Mouse (Mus musculus): Measurements from ENCODE around the gene Elovl2. TPM values are rescaled to one million over a fixed set of nuclear protein-coding genes. Genes with fewer than 3 reads are reported as not detected.
A peak's percentile ranks its signal among the peaks of the same experiment; 100 is the strongest.

Gene Elovl2
- polyA plus RNA-seq, 1 experiment from 2014 or later = 48.9 TPM

DNA sequence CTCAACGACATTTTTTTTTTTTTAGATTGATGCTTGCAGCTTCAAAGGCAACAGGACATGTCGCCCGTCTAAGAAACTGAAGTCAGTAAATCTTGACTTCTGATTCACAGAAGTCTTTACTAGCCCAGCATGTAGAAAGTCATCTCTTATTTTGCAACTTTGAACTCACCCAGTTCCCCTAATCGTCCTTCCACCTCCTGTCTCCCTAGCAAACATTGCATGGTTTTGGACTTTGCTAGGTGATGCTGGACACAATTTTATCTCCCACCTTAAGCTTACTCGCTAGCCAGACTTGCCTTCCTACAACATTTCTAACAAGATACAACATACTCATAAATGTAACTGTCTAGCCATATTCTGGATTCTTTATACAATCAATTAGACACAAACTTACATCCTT, 7.9 kb upstream of the Elovl2 start:
- Histone ChIP-seq H3K9me3 (ENCODE audit: control insufficient read depth, low read length) (no peaks in the 10 kb centered on the region; the same call in 1 of the 2 replicates), H3K27ac (ENCODE audit: low read depth, low read length) (no peak overlapping the region), H3K27me3 (ENCODE audit: control insufficient read depth, insufficient read depth, low read length) (no peaks in the 10 kb centered on the region), H3K4me2 (ENCODE audit: low read depth) (no peak overlapping the region), H3K4me1 (ENCODE audit: control insufficient read depth, insufficient read depth, low read length) (no peaks in the 10 kb centered on the region), H3K36me3 (ENCODE audit: control insufficient read depth, insufficient read depth, low read length) (no peaks in the 10 kb centered on the region), H3K4me3 (ENCODE audit: low read depth, low read length) (no peak overlapping the region), H3K9ac (ENCODE audit: low read length) (no peak overlapping the region)
- ATAC-seq (ENCODE audit: insufficient read depth, low FRiP score, low TSS enrichment) = no peak
- WGBS = 86% methylated on average over 5 of the region's 5 CpGs
- DNase-seq (ENCODE audit: low spot score) = no peak

- WGBS = 87% methylated on average over 5 of the region's 5 CpGs
These were observed 6.3 kb upstream of the Elovl2 start for GRCm38 (mm10) chr13:41226513-41226912.

GRCm38 (mm10) chr13:41219687-41220303, 410 bp downstream of the Elovl2 start:
- DNase-seq (ENCODE audit: low spot score) = no peak
- no peaks in the 10 kb centered on the region for H3K36me3 ChIP-seq (ENCODE audit: control insufficient read depth, insufficient read depth, low read length)
- H3K9me3 ChIP-seq (ENCODE audit: control insufficient read depth, low read length) = peaks cover 7% of the 10 kb centered on the region; the same call in 1 of the 2 replicates
- ATAC-seq (ENCODE audit: insufficient read depth, low FRiP score, low TSS enrichment) = peak; percentile 85; the same call in 1 of the 2 replicates
- no peaks in the 10 kb centered on the region for H3K27me3 ChIP-seq (ENCODE audit: control insufficient read depth, insufficient read depth, low read length)
- 2% methylated on average over 30 of the region's 39 CpGs for WGBS
- H3K4me3 ChIP-seq (ENCODE audit: low read depth, low read length) = peak overlapping the region; percentile 66
- peak overlapping the region; percentile 55; the same call in 1 of the 2 replicates for H3K27ac ChIP-seq (ENCODE audit: low read depth, low read length)
- H3K4me2 ChIP-seq (ENCODE audit: low read depth) = peak overlapping the region; percentile 38
- peak overlapping the region; percentile 85 for H3K9ac ChIP-seq (ENCODE audit: low read length)
- no peaks in the 10 kb centered on the region for H3K4me1 ChIP-seq (ENCODE audit: control insufficient read depth, insufficient read depth, low read length)

More at GRCm38 (mm10) chr13:41226513-41226912, 6.3 kb upstream of the Elovl2 start:
- H3K27me3 ChIP-seq (ENCODE audit: control insufficient read depth, insufficient read depth, low read length) = no peaks in the 10 kb centered on the region
- no peak overlapping the region for H3K27ac ChIP-seq (ENCODE audit: low read depth, low read length)
- H3K36me3 ChIP-seq (ENCODE audit: control insufficient read depth, insufficient read depth, low read length) = no peaks in the 10 kb centered on the region
- no peak for DNase-seq (ENCODE audit: low spot score)
- no peak overlapping the region for H3K4me2 ChIP-seq (ENCODE audit: low read depth)
- no peak overlapping the region for H3K9ac ChIP-seq (ENCODE audit: low read length)
- no peak overlapping the region for H3K4me3 ChIP-seq (ENCODE audit: low read depth, low read length)
- H3K4me1 ChIP-seq (ENCODE audit: control insufficient read depth, insufficient read depth, low read length) = no peaks in the 10 kb centered on the region
- H3K9me3 ChIP-seq (ENCODE audit: control insufficient read depth, low read length) = peaks cover 3% of the 10 kb centered on the region; the same call in 1 of the 2 replicates
- ATAC-seq (ENCODE audit: insufficient read depth, low FRiP score, low TSS enrichment) = no peak

DNA sequence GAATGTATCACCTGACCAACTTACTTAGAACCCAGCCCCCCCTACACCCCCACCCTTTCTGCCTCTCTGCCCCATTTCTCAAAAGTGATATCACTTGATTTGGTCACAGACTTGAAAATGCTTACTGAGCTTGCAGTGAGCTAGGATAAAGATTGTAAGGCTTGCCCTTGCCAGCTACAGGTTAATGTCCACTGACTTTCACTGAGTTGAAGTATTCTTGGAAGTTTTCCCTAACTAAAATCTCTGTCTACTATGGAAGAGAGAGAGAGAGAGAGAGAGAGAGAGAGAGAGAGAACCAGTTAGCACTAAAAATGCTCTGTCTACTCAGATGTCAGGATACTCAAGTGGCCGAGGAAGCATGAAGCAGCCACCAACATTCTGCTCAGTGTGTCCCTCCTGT, 1.1 kb downstream of the Elovl2 start:
- Histone ChIP-seq H3K4me3 (ENCODE audit: low read depth, low read length) (peak overlapping the region; percentile 66; the same call in 1 of the 2 replicates), H3K27me3 (ENCODE audit: control insufficient read depth, insufficient read depth, low read length) (no peaks in the 10 kb centered on the region), H3K36me3 (ENCODE audit: control insufficient read depth, insufficient read depth, low read length) (no peaks in the 10 kb centered on the region), H3K4me1 (ENCODE audit: control insufficient read depth, insufficient read depth, low read length) (no peaks in the 10 kb centered on the region), H3K9ac (ENCODE audit: low read length) (no peak overlapping the region), H3K9me3 (ENCODE audit: control insufficient read depth, low read length) (peaks cover 7% of the 10 kb centered on the region; the same call in 1 of the 2 replicates), H3K4me2 (ENCODE audit: low read depth) (peak overlapping the region; percentile 38), H3K27ac (ENCODE audit: low read depth, low read length) (no peak overlapping the region)
- ATAC-seq (ENCODE audit: insufficient read depth, low FRiP score, low TSS enrichment) (no peak), DNase-seq (ENCODE audit: low spot score) (no peak)
- 28% methylated on average over 1 of the region's 1 CpGs for WGBS

- Histone ChIP-seq H3K27me3 (ENCODE audit: control insufficient read depth, insufficient read depth, low read length) (no peaks in the 10 kb centered on the region), H3K9ac (ENCODE audit: low read length) (no peak overlapping the region), H3K9me3 (ENCODE audit: control insufficient read depth, low read length) (0 out of 2 replicates have a peak, but pooled peaks cover 4% of the 10 kb centered on the region), H3K4me2 (ENCODE audit: low read depth) (no peak overlapping the region), H3K4me3 (ENCODE audit: low read depth, low read length) (no peak overlapping the region), H3K27ac (ENCODE audit: low read depth, low read length) (no peak overlapping the region), H3K4me1 (ENCODE audit: control insufficient read depth, insufficient read depth, low read length) (no peaks in the 10 kb centered on the region), H3K36me3 (ENCODE audit: control insufficient read depth, insufficient read depth, low read length) (no peaks in the 10 kb centered on the region)
- ATAC-seq (ENCODE audit: insufficient read depth, low FRiP score, low TSS enrichment) = no peak
- DNase-seq (ENCODE audit: low spot score) = no peak
- WGBS = 84% methylated on average over 3 of the region's 3 CpGs
These were observed 4.0 kb downstream of the Elovl2 start for GRCm38 (mm10) chr13:41216236-41216635.

- no peaks in the 10 kb centered on the region for H3K27me3 ChIP-seq (ENCODE audit: control insufficient read depth, insufficient read depth, low read length)
- H3K9ac ChIP-seq (ENCODE audit: low read length) = no peak overlapping the region
- WGBS = 82% methylated on average over 6 of the region's 6 CpGs
- H3K36me3 ChIP-seq (ENCODE audit: control insufficient read depth, insufficient read depth, low read length) = no peaks in the 10 kb centered on the region
- H3K9me3 ChIP-seq (ENCODE audit: control insufficient read depth, low read length) = 0 out of 2 replicates have a peak, but pooled peaks cover 1% of the 10 kb centered on the region
- no peaks in the 10 kb centered on the region for H3K4me1 ChIP-seq (ENCODE audit: control insufficient read depth, insufficient read depth, low read length)
- ATAC-seq (ENCODE audit: insufficient read depth, low FRiP score, low TSS enrichment) (no peak), DNase-seq (ENCODE audit: low spot score) (no peak)
- H3K4me2 ChIP-seq (ENCODE audit: low read depth) = no peak overlapping the region
- H3K4me3 ChIP-seq (ENCODE audit: low read depth, low read length) = no peak overlapping the region
- no peak overlapping the region for H3K27ac ChIP-seq (ENCODE audit: low read depth, low read length)
These were observed 4.5 kb downstream of the Elovl2 start for GRCm38 (mm10) chr13:41215669-41216068.

DNA sequence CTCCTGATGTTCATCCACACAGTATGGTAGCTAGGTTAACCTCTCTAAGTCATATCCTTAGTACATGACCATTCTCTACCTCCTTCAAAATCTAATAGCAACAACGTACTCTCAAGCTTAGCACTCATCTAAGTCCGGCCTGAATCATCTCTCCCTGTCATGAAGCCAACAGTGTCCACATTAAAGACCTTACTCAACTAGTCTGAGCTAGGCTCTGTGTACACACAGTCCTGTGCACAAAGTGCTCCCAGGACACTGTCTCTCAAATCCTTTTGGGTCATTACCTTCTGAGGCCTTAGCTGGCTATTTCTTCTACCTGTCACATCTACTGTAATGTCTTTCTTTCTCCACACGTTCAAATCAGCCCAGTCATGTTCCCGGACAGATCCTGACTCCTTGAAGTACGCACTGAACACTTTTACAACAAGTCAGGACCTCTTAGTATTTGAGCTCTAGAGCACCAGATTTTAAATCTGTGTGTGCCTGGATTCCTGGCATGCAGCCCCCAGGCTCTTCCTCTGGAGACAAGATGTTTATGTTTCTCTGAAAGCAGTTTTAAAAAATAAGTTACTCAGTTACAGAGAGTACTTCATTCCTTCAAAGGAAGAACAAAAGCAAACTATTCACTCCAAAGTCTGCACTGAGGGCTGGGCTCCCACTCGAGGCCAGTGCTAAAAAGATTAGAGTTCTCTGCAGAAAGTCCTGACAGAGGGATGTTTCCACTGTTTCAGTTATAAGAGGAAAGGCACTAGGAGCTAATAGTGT, 7.5 kb downstream of the Elovl2 start:
- H3K4me2 ChIP-seq (ENCODE audit: low read depth) = no peak overlapping the region
- H3K27ac ChIP-seq (ENCODE audit: low read depth, low read length) = no peak overlapping the region
- ATAC-seq (ENCODE audit: insufficient read depth, low FRiP score, low TSS enrichment) (no peak), DNase-seq (ENCODE audit: low spot score) (no peak)
- no peak overlapping the region for H3K4me3 ChIP-seq (ENCODE audit: low read depth, low read length)
- 79% methylated on average over 6 of the region's 6 CpGs for WGBS
- no peaks in the 10 kb centered on the region for H3K36me3 ChIP-seq (ENCODE audit: control insufficient read depth, insufficient read depth, low read length)
- H3K27me3 ChIP-seq (ENCODE audit: control insufficient read depth, insufficient read depth, low read length) = no peaks in the 10 kb centered on the region
- H3K9me3 ChIP-seq (ENCODE audit: control insufficient read depth, low read length) = no peaks in the 10 kb centered on the region
- no peak overlapping the region for H3K9ac ChIP-seq (ENCODE audit: low read length)
- no peaks in the 10 kb centered on the region for H3K4me1 ChIP-seq (ENCODE audit: control insufficient read depth, insufficient read depth, low read length)

GRCm38 (mm10) chr13:41211276-41211675, 8.9 kb downstream of the Elovl2 start:
- Histone ChIP-seq H3K9ac (ENCODE audit: low read length) (no peak overlapping the region), H3K27ac (ENCODE audit: low read depth, low read length) (no peak overlapping the region), H3K9me3 (ENCODE audit: control insufficient read depth, low read length) (no peaks in the 10 kb centered on the region), H3K4me1 (ENCODE audit: control insufficient read depth, insufficient read depth, low read length) (no peaks in the 10 kb centered on the region), H3K4me3 (ENCODE audit: low read depth, low read length) (no peak overlapping the region), H3K27me3 (ENCODE audit: control insufficient read depth, insufficient read depth, low read length) (no peaks in the 10 kb centered on the region), H3K36me3 (ENCODE audit: control insufficient read depth, insufficient read depth, low read length) (no peaks in the 10 kb centered on the region), H3K4me2 (ENCODE audit: low read depth) (no peak overlapping the region)
- 89% methylated on average over 4 of the region's 4 CpGs for WGBS
- DNase-seq (ENCODE audit: low spot score) (no peak), ATAC-seq (ENCODE audit: insufficient read depth, low FRiP score, low TSS enrichment) (no peak)

- Histone ChIP-seq H3K36me3 (ENCODE audit: control insufficient read depth, insufficient read depth, low read length) (no peaks in the 10 kb centered on the region), H3K9ac (ENCODE audit: low read length) (no peak overlapping the region), H3K4me3 (ENCODE audit: low read depth, low read length) (no peak overlapping the region), H3K27ac (ENCODE audit: low read depth, low read length) (no peak overlapping the region), H3K4me2 (ENCODE audit: low read depth) (no peak overlapping the region), H3K4me1 (ENCODE audit: control insufficient read depth, insufficient read depth, low read length) (no peaks in the 10 kb centered on the region), H3K27me3 (ENCODE audit: control insufficient read depth, insufficient read depth, low read length) (no peaks in the 10 kb centered on the region), H3K9me3 (ENCODE audit: control insufficient read depth, low read length) (no peaks in the 10 kb centered on the region)
- ATAC-seq (ENCODE audit: insufficient read depth, low FRiP score, low TSS enrichment) (no peak), DNase-seq (ENCODE audit: low spot score) (no peak)
- WGBS = 95% methylated on average over 5 of the region's 5 CpGs
These were observed 14.0 kb downstream of the Elovl2 start for GRCm38 (mm10) chr13:41206241-41206640.

All from neural tube, embryonic 11.5 days (tissue).